Mouse (Mus musculus): ENCODE results near the gene Amacr.

The Amacr gene

DNA sequence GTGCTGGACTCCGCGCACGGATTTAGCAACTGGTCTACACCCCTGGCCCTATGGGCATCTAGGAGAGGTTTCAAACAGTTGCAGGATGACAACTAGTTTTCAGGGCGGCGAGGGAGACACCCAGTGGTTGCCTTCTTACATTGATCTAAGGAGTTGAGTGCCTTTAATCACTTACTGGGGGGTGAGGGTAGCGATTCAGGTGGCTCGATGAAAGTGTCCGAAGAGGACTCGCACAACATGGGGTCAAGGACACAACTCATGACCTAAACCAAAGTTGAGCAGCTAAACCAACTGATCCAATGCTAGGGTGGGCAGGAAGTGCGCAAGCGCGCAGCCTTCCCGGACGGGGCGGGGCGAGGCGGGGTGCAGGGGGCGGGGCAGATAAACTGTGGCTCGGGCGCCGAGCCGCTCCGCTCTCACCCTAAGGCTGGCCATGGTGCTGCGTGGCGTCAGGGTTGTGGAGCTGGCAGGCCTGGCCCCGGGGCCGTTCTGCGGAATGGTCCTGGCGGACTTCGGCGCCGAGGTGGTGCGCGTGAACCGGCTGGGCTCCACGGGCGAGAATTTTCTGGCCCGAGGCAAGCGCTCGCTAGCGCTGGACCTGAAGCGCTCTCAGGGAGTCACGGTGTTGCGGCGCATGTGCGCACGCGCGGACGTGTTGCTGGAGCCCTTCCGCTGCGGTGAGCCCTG, at the start of gene Amacr:
Gene Amacr (plus strand): TSS at position 380 of the 687 bp plus-strand sequence.
- peak; percentile 95 for DNase-seq (ENCODE audit: extremely low read depth, insufficient read length, low spot score)

DNA sequence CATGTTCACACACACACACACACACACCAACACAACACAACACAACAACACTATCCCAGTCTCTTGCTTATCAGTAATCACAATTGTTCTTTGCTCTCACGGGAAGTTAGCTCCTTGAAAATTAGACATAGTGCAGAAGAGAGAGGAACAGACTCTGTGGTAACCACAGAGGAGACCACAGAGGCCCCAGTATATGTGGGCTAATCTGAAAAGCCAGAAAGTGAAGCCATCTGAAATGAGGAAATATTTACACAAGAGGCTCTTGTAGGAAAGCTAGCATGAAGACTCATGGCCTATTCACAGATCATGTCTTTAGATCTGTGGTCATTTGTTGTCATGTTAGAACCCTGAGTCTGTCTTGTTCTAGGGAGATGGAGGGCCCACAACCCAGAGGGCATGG, 47.6 kb upstream of the Amacr start:
- no peak for DNase-seq (ENCODE audit: extremely low read depth, insufficient read length, low spot score)

DNA sequence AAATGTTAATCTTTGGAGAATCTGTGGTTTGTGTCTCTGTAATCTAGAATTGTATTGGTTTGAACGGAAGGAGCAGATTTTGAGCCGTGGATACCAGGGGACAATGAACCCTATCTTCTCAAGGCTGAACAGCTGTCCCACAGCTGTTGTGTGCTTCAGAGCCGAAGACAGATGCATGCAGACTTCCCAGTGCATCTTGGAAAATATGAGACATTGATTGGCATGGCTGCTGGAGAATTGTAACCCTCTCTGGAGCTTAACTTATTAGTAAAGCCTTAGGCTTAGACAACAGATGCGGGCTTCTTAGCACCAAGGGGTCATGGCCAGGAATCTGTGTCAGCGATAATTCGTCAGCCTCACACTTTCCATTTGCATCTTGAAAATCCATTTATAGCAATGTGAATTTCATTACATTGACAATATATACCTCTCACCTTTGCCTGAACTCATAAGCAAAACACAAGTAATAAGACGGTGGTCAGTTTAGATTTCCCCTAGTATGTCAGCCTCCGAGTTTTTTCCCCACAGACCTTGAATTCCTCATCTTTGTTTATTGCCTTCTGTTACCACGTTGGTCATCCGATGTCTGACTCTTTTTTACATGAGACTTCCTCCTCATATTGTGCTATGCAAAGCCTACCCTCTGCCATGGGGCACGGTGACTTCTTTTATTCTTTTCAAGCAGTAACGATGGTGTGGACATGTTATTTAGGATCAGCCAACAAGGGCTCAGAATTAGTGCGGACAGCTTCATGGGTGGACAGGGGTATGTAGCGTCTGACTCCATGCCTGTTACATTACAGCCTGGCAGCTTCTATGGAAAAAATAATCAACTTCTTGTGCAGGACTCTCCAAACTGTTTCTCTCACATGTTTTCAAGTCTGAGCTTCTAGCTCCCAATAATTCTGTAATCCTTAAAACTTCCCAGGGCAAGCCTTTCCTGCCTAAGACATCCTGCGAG, 41.1 kb upstream of the Amacr start:
- DNase-seq (ENCODE audit: extremely low read depth, insufficient read length, low spot score): no peak

DNA sequence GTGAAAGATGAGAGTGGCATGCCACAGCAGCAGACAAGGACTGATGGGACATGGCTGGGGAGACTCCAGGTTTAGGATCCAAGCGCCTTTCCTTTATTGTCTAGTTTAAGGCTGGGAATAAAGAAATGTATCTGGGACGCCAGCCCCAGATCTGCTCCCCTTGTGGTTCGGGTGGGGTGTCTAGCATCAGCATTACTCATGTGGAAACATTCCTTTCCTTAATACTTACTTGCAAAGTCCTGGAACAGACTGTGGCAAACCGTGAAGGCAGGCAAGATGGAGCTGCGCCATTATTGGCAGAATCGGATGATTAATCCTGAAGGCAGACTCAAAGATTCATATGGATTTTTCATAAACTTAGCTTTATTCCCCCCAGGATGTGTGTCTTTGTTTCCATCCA, 39.7 kb upstream of the Amacr start:
- DNase-seq (ENCODE audit: extremely low read depth, insufficient read length, low spot score): no peak

DNA sequence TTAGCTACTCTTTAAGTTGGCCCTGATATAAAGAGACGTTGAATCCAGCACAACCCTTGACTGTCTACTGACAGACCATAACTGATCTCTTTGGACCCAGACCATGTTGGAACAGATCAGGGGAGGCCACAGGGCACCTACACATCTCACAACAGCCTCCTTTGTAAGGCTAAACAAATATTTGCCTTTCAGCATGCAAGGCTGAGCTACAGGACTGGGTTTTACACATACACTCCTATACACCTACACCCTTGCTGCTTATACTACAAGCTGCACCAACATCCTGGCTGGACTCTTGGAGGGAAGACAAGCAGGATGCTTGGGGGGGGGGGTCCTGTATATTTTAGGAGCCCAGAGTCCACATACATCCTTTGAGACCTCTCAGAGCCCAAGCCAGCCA, 33.7 kb upstream of the Amacr start:
- no peak for DNase-seq (ENCODE audit: extremely low read depth, insufficient read length, low spot score)

DNA sequence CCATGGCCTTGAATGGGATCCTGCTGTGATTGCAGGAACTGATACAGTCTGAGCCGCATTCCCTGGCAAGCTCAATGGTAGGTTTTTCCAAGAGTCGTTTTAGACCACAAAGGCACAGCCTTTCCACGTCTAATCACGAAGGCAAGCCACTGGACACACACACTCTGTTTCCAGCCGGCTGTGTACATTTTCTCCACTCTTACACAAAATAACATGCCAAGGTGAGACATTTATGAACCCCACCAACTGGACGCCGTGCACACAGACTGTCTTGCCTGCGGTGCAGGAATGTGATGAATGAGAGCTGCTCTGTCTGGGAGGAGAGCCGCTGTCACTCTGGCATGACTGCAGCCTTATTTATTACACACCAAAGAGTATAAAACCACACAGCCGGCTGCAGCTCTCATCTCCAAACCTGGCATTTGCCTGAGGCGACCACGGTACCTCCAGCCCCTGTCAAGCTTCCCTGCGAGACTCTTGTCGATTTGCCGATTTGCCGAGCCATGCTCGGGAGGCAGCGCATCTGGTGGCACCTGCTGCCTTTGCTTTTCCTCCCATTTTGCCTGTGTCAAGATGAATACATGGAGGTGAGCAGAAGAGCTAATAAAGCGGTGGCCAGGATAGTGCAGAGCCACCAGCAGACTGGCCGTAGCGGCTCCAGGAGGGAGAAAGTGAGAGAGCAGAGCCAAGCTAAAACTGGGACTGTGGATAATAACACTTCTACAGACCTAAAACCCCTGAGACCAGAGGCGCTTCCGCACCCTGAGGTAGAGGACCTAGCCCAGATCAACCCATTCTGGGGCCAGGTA, 29.4 kb upstream of the Amacr start, which contains the start of gene C1qtnf3:
Gene C1qtnf3 (plus strand): TSS at position 382 of the 809 bp plus-strand sequence.
- DNase-seq (ENCODE audit: extremely low read depth, insufficient read length, low spot score): no peak

DNA sequence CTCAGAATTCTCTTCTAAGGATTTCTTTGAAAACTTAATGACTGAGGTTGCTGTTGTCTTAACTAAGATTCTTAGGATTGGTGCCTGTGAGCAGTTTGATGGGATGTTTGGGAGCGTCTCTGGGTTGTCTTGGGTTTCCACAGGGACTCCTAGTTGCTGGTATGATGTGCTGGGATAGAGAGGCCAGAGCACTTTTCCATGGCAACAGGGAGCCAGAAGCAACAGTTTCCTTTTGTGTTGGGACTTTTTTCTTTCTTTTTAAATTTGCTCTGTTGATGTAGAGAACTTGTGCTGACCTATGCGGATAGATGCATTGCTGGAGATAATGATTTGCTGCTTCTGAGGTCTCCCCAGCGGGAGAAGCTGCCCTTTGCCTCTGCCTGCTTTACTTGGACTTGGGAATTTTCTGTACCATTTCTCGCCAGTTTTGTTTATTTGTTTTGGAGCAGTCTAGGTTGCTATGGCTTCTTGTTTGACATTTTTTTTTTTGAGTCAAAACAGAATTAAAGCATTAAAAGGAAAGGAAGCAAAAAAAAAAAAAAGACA, 28.7 kb upstream of the Amacr start:
- no peak for DNase-seq (ENCODE audit: extremely low read depth, insufficient read length, low spot score)

DNA sequence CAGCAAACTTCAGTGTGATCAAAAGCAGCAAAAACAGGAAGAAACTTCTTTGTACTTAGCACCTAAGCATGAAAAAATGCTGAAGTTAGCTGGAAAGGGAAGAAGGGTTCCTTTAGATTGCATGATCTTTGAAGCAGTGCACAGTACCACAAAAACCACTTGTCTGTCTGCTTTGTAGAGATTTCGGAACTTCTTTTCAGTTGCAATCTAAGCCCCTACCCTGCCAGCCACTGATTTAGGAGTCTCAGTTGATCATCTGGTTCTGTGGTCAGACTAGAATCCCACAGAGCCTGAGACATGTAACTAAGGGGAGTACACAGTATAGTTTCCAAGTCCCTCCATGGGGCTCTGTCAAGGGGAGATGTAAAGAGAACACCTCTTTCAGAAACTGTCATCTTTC, 28.1 kb upstream of the Amacr start:
- DNase-seq (ENCODE audit: extremely low read depth, insufficient read length, low spot score): no peak

DNA sequence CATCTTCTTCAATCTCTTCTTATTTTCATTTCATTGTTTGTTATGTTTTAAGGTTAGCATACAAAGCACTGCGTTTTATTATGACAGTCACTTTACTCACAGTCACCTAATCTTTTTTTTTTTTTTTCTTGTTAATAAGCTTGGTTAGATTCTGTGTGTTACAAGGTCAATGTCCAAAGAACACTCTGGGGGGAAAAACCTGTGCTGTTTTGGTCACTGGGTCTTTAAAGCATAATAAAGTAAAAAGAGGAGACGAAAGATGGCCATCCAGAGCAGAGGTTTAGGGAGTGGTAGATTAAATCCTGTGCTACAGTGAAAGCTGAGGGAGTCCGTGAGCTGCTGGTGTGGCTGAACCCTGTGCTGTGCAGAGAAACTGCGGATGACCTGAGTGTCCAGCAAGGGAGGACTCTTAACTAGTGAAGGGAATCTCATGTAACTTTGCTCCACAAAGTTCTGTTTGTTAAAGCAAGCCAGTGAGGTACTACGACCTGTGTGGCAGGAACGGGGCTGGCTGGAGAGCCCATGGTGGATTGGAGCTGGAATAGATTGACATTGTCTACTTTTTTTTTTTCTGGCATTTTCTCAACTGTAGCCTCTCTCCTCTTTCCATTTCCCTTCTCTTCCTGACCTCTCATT, 27.1 kb upstream of the Amacr start:
- no peak for DNase-seq (ENCODE audit: extremely low read depth, insufficient read length, low spot score)

DNA sequence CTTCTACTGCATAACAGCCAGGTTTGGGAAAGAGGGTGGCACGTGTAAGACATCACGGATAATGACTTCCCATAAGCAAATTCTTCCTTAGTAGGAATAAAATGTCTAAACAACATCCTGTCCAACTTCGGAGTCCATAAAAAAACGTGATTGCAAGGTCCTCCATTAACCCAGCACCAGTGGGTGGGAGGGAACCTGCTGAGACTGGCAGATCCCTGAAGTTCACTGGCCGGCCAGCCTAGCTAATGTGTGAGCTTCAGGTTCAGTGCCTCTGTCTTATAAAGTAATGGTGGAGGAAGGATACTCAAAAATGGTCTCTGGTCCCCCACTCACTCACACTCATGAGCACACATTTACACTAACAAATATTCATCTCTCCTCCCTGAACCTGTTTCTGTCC, 26.4 kb upstream of the Amacr start:
- no peak for DNase-seq (ENCODE audit: extremely low read depth, insufficient read length, low spot score)

DNA sequence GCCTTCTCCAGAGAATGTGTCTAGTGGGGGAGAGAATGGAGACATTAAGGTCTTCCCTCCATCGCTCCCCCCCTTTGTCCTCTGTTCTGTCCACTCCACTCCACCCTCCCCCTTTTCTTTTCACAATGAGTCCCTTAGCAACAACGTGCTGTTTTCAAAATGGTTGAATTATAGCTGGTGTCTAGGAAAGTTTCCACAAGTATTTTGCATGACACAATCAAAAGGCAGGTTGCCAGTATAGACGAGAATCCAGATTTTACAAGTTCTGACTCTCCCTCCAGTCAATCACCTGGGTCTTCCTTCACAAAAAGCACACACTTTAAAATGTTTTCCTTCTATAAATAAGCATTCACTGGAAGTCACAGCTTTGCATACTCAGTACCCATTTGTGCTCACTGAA, 24.9 kb upstream of the Amacr start:
- no peak for DNase-seq (ENCODE audit: extremely low read depth, insufficient read length, low spot score)

DNA sequence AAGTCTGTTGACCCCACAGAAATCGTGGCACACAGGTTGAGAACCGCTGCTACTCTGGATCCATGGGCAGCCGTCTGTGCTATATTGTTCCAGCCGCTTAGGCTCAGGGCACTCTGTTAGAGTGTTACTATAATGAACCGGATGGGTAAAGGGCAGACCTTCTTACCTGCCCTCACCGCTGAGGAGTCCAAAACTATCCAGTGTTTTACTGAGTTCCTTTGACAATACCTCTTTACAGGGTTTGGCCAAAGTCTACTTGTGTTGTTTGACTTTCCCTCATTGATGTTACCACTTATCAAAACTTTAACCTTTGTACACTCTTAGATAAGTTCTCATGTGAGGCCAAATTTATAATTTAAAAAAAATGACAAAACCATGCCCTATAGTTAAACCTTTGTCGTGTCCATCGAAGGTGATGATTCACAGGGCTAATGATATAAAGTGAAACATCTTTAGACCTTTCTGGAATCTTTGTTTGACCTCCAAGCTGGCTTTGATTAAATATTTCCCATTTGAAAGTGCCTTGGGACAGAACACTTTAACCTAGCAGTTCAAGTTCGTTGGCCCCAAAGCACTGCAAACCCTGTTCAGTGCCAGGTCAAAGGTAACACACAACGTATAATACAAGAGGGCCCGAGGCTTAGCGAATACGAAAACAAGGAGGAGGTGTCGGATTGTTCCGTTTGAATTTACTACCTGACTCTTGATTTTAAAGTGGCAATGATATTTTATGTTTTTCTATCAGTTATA, 22.1 kb upstream of the Amacr start:
- no peak for DNase-seq (ENCODE audit: extremely low read depth, insufficient read length, low spot score)

DNA sequence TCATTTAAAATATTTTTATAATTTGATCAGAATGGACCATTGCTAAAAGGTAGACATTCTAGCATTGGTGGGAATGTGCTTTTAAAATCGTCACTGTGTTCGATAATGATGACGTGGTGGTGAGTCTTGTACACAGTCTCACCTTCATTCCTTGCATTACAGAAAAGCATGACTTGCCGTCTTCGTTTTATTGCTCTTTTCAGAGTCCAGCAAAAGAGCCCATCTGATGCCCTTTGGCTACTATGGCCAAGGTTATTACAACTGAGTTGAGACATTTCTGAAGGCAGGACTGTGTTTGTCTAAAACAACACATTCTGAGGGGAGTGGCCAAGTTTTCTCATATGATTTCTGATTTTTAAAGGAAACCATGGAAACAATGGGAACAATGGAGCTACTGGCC, 21.3 kb upstream of the Amacr start:
- DNase-seq (ENCODE audit: extremely low read depth, insufficient read length, low spot score): no peak

DNA sequence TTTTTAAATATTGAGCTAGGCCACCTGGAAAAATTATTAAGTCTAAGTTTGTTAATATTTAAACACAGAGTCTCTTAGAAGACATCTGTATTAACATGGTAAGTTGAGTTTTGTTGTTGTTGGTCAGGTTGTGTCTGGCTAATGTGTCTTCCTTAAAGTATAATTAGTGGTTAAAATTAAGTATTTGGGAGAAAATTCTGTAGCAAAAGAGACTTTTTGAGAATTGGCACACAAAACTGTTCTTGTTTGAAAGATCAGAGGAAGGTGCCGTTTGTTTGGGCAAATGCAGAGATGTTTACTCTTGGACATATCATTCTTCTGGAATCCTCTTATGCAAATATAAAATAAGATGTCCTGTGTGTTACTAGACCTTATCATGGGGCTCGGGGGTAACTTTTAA, 19.0 kb upstream of the Amacr start:
- no peak for DNase-seq (ENCODE audit: extremely low read depth, insufficient read length, low spot score)

DNA sequence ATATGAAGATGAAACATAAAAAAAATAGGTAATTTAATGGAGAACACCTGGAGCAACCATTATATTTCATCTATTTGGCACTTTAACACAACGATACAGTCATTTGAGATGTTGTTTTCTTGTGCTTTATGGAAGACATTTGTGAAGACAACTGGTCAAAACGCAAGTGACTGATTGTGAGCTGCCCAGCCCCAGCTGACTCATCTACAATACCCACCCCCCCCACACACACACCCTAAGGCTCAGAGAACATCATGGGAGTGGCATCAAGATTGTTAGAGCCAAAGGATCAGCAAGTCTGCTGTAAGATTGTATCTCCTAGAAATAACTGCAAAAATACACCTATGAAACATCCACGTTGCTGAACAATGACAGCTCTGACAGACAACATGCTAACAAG, 12.1 kb upstream of the Amacr start:
- DNase-seq (ENCODE audit: extremely low read depth, insufficient read length, low spot score): no peak

DNA sequence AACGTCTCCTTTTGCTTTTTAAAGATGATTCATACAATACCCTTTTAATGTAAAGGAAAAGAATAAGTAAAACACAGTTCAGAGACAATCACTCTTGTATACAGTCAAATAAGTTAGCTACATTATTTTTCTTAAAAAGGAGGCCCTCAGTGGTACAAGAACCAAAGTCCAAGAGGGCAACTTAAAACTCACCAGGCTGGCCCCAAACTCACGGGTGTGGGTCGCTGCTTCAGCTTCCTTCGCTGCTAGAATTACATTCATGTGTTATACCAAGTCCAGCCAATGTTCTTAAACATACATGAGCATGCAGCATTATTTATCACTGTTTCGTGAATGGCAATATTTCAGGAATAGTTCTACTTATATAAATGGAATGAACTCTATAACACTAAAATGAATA, 10.8 kb upstream of the Amacr start:
- DNase-seq (ENCODE audit: extremely low read depth, insufficient read length, low spot score): no peak

DNA sequence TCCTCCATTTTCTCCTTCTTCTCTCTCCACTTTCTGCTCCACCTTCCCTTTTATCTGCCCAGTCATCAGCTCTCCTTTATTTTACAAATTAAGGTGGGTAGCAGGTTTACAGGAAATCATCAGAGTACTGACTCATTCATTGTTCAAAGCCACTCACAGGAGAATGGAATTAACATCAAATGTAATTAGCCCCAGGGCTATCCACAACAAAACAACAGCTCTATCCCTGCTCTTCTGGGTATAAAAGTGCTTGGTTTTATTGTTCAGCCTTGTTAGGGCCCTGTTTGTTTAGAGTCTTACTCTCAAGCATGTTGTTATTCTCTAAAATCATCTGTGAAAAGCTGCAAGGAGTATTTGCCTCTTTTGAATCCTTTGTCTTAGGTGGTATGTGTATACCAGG, 4.4 kb upstream of the Amacr start:
- no peak for DNase-seq (ENCODE audit: extremely low read depth, insufficient read length, low spot score)

DNA sequence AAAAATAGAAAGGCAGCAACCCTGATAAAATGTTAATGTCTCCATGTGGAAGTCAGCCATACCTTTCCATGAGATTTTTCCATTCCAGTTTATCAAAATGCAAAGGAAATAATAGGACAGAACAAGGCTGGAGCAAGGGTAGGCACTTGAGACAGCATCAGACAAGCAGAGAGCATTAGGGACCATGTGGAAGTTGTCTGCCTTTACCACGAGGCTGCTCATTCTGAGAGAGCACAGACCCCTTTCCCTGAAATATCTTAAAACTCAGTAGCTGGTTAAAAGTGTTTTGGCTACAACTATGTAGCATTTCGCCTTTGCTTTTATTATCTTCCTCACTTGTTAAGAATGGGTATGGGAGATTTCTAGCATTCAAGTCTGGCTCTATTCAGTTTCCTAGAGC, 844 bp upstream of the Amacr start:
- no peak for DNase-seq (ENCODE audit: extremely low read depth, insufficient read length, low spot score)

DNA sequence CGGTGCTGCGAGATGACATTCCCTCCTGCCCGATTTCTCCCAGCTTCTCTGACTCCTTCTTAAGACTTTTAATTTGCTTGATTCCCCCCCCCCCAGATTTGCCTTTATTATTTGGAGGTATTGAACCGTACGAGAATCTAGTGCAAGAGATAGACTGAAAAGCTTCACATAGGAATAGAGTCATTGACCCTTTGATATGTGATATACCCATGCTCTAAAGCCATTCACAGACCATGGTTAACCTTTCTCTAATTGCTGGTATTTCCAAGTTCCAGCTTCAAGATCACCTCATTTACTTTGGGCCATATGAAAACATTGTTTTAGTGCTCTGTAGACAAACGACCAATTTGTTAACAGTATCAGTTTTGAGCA, 494 bp downstream of the Amacr start:
- no peak for DNase-seq (ENCODE audit: extremely low read depth, insufficient read length, low spot score)

DNA sequence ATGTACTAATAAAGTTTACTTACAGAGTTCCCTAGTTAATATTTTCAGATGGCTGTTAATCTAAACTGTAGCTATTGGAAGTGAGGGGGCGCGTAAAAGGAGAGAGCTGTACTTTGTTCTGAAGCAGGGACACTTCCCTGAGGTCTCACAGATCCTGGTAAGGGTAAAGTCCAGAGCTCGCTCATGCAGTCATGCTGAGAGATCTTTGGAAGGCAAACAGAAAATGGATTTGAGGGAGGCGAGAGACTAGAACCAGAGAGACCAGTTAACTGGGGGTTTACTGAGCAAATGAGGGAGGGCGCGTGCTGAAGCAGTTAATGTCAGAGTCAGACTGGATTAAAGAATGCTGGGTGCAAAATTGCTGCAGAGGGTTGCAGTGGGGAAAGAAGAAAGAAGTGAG, 4.2 kb downstream of the Amacr start:
- no peak for DNase-seq (ENCODE audit: extremely low read depth, insufficient read length, low spot score)

Measured in 3134 (cell line).